Mouse (Mus musculus) liver, adult 2 months (tissue): ENCODE measurements at regions not wholly inside any gene's neighbourhood (a gene's known extent, or its start where the extent isn't known, plus 50 kb on each side); places are given as distances from the start of the nearest gene placed in this dataset.

Source experiments
- CTCF ChIP-seq: fragments of 200-500 bp; IDR thresholded peaks from 2 replicates; pipeline ENCODE4 v1.5.1; 2011; ENCODE audit warnings: low read depth, low read length, control low read depth
- POLR2A ChIP-seq: fragments of 200-500 bp; IDR thresholded peaks from 2 replicates; pipeline ENCODE4 v1.6.1; 2011; ENCODE audit warnings: low read length, control low read depth; ENCODE audit not compliant: insufficient read depth; ENCODE audit errors: extremely low read depth

DNA sequence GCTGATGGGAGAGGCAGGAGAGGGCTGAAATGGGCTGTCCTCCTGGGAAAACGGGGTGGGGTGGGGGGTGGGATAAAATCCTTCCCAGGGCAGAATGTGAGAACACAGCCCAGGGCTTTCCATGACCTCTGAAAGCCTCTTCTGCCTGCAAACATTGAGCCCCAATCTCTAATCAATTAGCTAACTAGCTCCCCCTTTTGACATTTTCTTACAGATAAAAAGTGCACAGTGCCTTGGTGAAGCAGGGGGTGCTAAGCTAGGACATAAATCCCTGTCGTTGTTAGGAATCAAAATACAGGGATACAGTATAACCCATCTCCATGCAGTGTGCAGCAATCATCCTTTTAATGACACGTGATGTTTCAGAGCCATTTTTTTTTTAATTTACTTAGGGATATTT is 588.1 kb downstream of the Rnf144a start:
- TF ChIP-seq POLR2A (no peak), CTCF (peak; percentile 17; the same call in 1 of the 2 replicates)
